Mouse (Mus musculus): ENCODE results near the gene H2-Eb2.

The H2-Eb2 gene

DNA sequence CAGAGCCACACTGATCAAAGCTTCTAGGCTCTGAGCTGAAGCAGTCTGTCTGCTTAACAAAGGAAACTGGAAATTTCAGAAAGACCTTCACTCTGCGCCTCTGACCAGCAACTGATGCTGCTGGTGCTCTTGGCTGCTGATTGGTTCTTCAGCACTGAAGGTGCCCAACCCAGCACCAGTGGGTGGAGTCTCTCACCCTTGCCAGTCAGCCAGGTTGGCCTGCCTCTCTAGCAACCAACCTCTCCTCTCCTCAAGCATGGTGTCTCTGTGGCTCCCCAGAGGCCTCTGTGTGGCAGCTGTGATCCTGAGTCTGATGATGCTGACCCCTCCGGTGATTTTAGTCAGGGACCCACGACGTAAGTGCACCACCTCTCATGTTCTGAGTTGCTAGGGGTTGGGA lies at the start of gene H2-Eb2:
Gene H2-Eb2 (plus strand): TSS at position 230 of the 400 bp plus-strand sequence.
- no peak for DNase-seq (ENCODE audit: extremely low spot score)

DNA sequence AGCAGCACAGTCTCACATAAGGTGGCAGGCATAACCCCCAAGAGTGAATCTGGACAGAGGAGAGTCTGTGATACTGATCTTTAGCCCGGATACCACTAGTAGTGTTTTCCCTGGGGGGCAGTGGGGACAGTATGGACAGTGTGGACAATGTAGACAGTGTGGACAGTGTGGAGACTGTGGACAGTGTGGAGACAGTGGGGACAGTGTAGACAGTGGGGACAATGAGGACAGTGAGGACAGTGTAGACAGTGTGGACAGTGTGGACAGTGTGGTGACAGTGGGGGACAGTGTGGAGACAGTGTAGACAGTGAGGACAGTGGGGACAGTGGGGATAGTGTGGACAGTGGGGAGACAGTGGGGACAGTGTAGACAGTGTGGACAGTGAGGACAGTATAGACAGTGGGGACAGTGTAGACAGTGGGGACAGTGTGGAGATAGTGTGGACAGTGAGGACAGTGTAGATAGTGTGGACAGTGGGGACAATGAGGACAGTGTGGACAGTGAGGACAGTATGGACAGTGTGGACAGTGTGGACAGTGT lies 44.9 kb upstream of the H2-Eb2 start:
- no peak for DNase-seq (ENCODE audit: extremely low spot score)

GRCm38 (mm10) chr17:34281836-34282235 lies 43.6 kb upstream of the H2-Eb2 start:
- DNase-seq (ENCODE audit: extremely low spot score), result no peak

GRCm38 (mm10) chr17:34285371-34285770 lies 40.1 kb upstream of the H2-Eb2 start:
- no peak for DNase-seq (ENCODE audit: extremely low spot score)

DNA sequence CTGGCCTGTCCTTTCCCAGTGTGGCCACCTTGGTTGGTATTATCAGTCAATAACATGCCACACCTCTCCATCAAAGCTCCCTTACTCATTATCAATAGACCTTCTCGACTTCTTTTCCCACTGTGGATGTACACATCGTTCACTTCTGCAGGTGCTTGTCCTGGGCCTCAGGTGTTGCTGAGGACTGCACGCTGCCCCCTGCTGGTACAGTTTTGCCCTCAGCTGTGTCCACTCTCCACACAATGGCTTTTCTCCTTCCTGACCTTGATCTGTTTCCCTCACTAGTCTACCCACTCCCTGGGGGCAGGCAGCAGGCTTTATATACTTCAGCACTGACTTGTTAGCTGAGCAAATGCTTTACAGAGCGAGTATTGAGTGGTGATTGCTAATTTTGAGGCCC lies 39.6 kb upstream of the H2-Eb2 start:
- no peak for DNase-seq (ENCODE audit: extremely low spot score)

DNA sequence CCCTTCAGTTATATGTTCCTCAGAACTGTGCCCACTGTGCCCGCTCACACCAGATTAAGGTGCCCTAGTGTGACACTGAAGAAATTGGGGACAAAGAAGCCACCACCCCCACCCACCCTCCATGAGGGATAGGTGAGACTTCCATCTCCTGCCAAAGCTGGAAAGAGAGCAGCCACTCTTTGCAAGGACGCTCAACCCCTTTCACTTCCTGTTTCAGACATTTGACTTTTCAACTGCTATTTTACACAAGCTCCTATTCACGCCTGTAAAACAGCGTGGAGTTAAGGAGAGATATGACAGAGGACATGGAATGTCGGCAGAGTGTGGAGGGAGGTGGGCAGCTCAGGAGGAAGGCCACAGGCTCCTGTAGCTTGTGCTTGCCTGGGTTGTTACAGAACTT lies 39.0 kb upstream of the H2-Eb2 start:
- no peak for DNase-seq (ENCODE audit: extremely low spot score)

- DNase-seq (ENCODE audit: extremely low spot score), result no peak
Observed at GRCm38 (mm10) chr17:34286999-34287398, 38.5 kb upstream of the H2-Eb2 start.

DNA sequence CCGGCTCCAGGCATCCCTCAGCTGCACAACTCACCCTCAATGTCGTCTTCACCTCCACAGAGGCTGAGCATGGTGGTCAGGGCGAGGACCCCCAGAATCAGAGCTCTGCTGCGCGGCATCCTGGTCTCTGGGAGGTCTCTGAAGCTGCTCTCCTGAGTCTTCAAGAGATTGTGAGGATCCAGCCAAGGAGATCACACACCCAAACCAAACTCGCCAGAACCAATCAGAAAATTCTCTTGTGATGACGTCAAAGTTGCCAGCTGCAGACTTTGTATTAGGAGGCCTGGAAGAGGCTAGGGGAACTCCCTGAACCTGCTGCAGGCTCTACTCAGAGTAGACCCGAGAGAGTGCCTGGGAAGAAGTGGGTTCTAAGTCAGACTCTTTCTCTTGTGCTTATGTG lies 37.8 kb upstream of the H2-Eb2 start, which contains the start of gene H2-Aa:
Gene H2-Aa (minus strand): TSS at position 176 of the 400 bp plus-strand sequence.
- DNase-seq (ENCODE audit: extremely low spot score), result peak; percentile 71

GRCm38 (mm10) chr17:34288131-34288530 lies 37.3 kb upstream of the H2-Eb2 start:
- no peak for DNase-seq (ENCODE audit: extremely low spot score)

DNA sequence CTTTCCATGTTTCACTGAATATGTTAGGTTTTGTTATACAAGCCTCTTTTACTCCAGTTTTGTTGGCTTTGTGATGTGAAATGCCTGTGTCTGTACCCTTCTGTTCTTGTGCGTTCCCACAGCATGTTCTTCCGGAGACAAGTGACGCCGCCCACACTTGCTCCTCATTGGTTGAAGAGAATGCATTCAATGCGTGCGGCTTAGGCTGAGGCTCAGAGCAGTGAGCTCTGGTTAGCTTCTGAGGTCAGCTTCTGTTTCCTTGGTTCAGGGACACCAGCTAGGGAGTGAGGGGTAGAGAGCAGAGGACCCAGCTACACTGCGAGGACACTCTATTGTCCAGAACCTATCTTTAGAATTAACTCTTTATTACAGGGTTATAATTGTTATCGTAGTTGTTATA lies 33.9 kb upstream of the H2-Eb2 start:
- peak; percentile 84 for DNase-seq (ENCODE audit: extremely low spot score)

DNA sequence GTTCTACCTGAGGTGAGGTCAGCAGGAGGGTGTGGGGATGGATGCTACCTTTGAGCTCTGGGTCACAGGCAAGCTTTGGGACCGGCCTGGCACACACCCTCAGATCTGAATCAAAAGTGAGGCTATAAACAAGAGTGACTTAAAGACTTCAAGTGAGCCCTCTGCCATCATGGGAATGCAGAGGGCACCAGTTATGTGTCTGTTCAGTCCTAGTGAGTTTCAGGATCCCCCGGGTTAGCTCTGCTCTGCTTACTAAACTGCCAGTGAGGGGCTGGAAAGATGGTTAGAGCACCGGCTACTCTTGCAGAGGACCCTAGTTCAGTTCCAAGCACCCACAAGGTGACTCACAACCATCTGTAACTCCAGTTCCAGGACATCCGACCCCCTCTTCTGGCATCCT lies 32.9 kb upstream of the H2-Eb2 start:
- no peak for DNase-seq (ENCODE audit: extremely low spot score)

DNA sequence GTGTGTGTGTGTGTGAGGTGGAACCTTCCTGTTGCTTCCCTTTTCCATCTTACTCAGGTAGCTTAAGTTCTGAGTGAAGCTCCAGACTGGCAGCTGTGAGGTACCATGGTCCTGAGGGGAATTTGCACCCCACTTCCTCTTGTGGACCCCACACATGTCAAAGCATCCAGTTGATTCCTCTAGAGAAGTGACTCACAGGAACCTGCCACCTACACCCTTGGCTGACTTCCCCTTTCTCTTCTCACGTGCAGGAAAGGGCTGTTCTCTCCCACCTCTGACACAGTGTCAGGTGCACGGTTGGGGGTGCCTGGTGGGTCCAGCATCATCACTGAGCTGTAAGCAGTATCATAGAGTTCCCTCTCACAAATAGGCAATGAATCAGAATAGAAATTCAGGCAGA lies 31.9 kb upstream of the H2-Eb2 start:
- no peak for DNase-seq (ENCODE audit: extremely low spot score)

- DNase-seq (ENCODE audit: extremely low spot score), result no peak
Observed at GRCm38 (mm10) chr17:34294249-34294648, 31.2 kb upstream of the H2-Eb2 start.

DNA sequence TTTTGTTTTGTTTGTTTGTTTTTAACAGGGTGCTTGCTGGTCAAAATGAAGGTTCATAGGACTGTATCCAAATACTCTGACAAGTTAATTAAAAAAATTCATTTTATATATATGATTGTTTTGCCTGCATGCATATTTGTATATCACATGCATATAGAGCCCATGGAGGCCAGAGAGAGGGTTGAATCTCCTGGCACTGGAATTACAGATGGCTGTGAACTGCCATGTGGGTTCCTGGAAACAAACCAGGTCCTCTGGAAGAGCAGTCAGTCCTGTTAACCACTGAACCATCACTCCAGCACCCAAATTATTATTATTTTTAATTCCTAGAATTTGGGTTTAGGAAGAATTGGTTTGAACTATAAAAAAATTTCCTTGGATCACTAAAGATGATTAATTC lies 30.2 kb upstream of the H2-Eb2 start:
- DNase-seq (ENCODE audit: extremely low spot score), result no peak

GRCm38 (mm10) chr17:34295891-34296794 lies 29.3 kb upstream of the H2-Eb2 start:
- peak; percentile 72 for DNase-seq (ENCODE audit: extremely low spot score)

DNA sequence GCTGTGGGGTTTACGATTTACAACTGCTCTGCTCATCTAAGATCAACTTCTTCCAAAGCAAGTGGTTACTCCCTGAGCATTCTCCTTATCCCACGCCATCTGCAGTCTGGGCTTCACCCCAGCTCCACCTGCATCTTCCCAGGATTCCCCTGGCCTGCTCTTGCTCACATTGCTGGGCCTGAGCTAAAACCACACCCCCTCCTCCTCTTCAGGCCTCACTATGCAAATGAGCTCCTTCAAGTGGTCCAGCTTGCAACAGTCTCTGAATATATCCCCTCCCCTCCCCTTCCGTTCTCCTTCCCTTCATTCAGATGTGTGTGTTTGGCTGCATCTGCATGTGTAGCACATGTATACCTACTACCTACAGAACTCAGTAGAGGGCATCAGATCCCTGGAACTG lies 26.1 kb upstream of the H2-Eb2 start:
- no peak for DNase-seq (ENCODE audit: extremely low spot score)

DNA sequence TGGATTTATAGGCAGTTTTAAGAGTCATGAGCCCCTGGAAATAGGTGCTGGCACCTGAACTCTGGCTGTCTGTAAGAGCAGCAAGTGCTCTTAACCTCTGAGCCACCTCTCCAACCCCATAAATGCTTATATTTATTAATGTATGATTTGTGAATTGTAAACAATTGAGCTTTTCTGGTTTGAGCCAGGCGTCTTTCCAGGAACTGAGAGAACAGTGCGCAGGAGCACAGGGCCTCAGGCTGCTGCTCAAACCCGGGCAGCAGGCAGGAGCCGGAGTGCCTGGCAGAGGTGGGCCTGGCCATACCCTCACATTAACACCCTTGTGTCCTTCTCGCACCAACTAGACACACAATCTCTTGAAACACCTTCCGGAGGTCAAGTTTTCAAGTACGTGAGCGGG lies 25.4 kb upstream of the H2-Eb2 start:
- DNase-seq (ENCODE audit: extremely low spot score), result no peak

DNA sequence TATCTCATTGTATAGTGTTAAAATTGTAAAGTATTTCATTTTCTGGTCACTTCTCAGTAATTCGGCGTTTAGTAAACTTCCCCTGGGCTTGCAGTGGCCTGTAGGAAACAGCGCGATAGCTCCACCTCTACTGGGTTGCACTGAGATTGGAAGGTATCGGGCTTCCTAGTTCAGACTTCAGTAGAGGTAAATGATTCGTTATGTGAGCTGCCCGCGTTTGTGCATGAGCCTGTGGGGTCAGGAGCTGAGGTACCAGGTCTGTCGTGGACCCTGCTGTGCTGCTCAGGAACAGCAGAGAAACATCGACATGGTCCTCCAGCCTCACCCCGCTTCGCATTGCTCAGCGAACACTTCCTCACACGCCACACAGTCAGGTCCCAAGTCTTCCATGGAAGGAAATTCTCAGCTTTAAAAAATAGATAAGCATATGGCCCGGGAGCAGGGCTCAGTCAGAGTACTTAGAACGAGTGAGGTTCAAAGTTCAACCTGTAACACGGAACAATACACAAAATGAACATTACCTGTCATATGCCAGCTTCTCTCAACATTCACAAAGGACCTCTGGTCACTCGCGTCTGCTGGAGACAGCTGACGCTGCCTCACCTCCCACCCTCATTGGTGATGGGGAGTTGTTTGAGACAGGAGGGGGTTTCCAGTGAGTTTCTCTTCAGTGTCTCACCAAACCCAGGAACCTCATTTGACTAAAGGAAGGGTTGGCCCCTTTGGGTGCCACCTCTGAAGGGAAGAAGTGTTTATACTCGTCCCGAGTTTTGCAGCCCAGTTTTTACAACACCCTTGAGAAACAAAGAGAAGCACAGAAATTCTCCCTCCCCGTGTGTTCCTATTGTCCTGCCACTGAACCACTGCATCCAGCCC lies 24.5 kb upstream of the H2-Eb2 start:
- DNase-seq (ENCODE audit: extremely low spot score), result no peak

- no peak for DNase-seq (ENCODE audit: extremely low spot score)
Observed at GRCm38 (mm10) chr17:34301670-34302190, 23.7 kb upstream of the H2-Eb2 start.

GRCm38 (mm10) chr17:34303789-34304188 lies 21.7 kb upstream of the H2-Eb2 start:
- no peak for DNase-seq (ENCODE audit: extremely low spot score)

DNA sequence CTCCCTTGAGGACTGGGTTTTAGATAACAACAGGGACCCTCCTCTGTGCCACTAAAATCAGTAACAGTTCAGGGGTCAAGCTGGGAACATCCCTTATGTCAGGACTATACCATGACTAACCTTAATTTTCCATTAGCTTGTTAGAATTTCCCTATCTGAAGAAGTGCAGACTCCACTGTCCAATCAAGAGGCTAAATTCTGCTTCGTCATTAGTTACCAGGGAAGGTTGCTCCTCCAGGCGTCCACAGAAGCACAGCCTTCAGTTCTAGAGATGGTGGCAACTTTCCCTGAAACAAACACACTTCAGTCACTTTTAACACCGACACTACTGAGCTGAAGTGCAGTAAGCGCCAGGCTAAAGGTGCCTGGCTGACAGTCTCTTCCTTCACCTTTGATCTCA lies 20.7 kb upstream of the H2-Eb2 start:
- peak; percentile 49 for DNase-seq (ENCODE audit: extremely low spot score)

DNA sequence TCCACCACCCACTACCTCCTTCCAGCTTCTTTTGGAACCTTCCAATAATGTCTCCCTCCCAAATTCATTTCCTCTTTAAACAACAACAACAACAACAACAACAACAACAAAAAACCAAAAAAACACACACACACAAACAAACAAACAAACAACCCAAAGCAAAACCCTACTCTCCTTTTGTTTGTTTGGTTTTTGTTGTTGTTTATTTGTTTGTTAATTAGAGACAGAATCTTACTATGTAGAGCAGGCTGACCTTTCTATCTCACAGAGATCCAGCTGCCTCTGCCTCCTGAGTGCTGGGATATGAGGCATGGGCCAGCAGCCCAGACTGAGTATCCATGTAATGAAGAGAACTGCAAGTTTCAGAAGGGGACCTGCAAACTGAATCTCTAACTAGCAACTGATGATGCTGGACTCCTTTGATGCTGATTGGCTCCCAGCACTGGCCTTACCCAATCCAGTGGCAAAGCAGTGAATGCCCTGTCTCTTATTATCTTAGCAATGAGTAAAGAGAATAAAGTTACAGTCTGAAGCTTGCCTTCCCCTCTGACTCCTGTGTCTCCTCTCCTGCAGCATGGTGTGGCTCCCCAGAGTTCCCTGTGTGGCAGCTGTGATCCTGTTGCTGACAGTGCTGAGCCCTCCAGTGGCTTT lies 20.0 kb upstream of the H2-Eb2 start, which contains the start of gene H2-Eb1:
Gene H2-Eb1 (plus strand): TSS at position 488 of the 651 bp plus-strand sequence.
- DNase-seq (ENCODE audit: extremely low spot score), result peak; percentile 79
